Mouse (Mus musculus) CD8-positive naive resting alpha-beta T cell, adult 57 days (primary cell): ENCODE measurements around the gene Usp10. TPM values are rescaled to one million over a fixed set of nuclear protein-coding genes. Genes with fewer than 3 reads are reported as not detected.

ENCODE experiments used
- total RNA-seq: library from RNA; stranded (reverse); gene quantifications from one replicate; pipeline ENCODE4 v1.2.4, GENCODE M21; 2023

Usp10 gene
- total RNA-seq: 118 TPM

GRCm38 (mm10) chr8:119909944-119910546 lies at the start of gene Usp10:
Gene Usp10, plus strand, starts transcription at chr8:119910360.

GRCm38 (mm10) chr8:119861706-119862389 lies 48.3 kb upstream of the Usp10 start, which contains the start of gene Klhl36:
Gene Klhl36, plus strand, starts transcription at chr8:119862266.

GRCm38 (mm10) chr8:119910547-119911257 lies 542 bp downstream of the Usp10 start, which contains the start of gene Gm20388:
Gene Gm20388, plus strand, starts transcription at chr8:119910841.

GRCm38 (mm10) chr8:119992249-119992648 lies 82.1 kb downstream of the Usp10 start, which contains the start of gene Crispld2:
Gene Crispld2, plus strand, starts transcription at chr8:119992438.

Other genes starting within 250 kb of the Usp10 start
- not detected for gene Wfdc1, start 244.0 kb upstream of the Usp10 start, total RNA-seq
- gene Atp2c2, start 210.4 kb upstream of the Usp10 start, total RNA-seq: not detected
- gene Tldc1, start 131.9 kb upstream of the Usp10 start, total RNA-seq: 3.2 TPM
- gene Cotl1, start 69.8 kb upstream of the Usp10 start, total RNA-seq: 573 TPM
- 12.0 TPM for gene Klhl36, start 48.1 kb upstream of the Usp10 start, total RNA-seq
- 14.0 TPM for gene Gm20388, start 481 bp downstream of the Usp10 start, total RNA-seq
- gene Crispld2, start 82.1 kb downstream of the Usp10 start, total RNA-seq: not detected
- gene Zdhhc7, start 191.1 kb downstream of the Usp10 start, total RNA-seq: 36.4 TPM
- 1.1 TPM for gene 6430548M08Rik, start 203.8 kb downstream of the Usp10 start, total RNA-seq